Mouse (Mus musculus) liver, embryonic 14.5 days (tissue): ENCODE measurements around the gene Prl8a8. TPM values are rescaled to one million over a fixed set of nuclear protein-coding genes. Genes with fewer than 3 reads are reported as not detected.

Experiments used
- ATAC-seq: fragments of 200-750 bp; cut with Nextera tagmentation; 2 replicates; pipeline ENCODE4 v1.8.0; 2017; ENCODE audit warnings: moderate number of reproducible peaks, mild to moderate bottlenecking, moderate library complexity; ENCODE audit not compliant: insufficient read depth
- DNase-seq, 3 experiments: peaks; one replicate each; pipeline ENCODE4 v3.0.0-alpha.2; 2012 to 2013; ENCODE audit warnings: low read depth in 3 of 3, low spot score in 3 of 3
- H3K27ac ChIP-seq: fragments of 300-500 bp; sonication (generic); 2 replicates; pipeline ENCODE4 v1.5.1; 2014; ENCODE audit warnings: moderate library complexity, mild to moderate bottlenecking, control low read depth, inconsistent platforms
- H3K27me3 ChIP-seq: fragments of 300-500 bp; sonication (generic); 2 replicates; pipeline ENCODE4 v1.6.1; 2014; ENCODE audit warnings: mild to moderate bottlenecking, low read length, moderate library complexity; ENCODE audit not compliant: control insufficient read depth, insufficient read depth
- H3K36me3 ChIP-seq: fragments of 300-500 bp; sonication (generic); replicated peaks from 2 replicates; pipeline ENCODE4 v1.6.1; 2014; ENCODE audit warnings: low read depth; ENCODE audit not compliant: control insufficient read depth, insufficient read depth
- H3K4me1 ChIP-seq, 2 experiments: fragments of 200-500 bp in 1 of 2; fragments of 300-500 bp in 1 of 2; sonication (generic) in 1 of 2; replicated peaks; 2 replicates each; pipeline ENCODE4 v1.6.1; 2012 to 2014; ENCODE audit warnings: antibody characterized with exemption in 1 of 2, inconsistent platforms in 1 of 2, low read length in 1 of 2; ENCODE audit not compliant: control insufficient read depth in 2 of 2, insufficient read depth in 2 of 2
- H3K4me2 ChIP-seq: fragments of 300-500 bp; sonication (generic); 2 replicates; pipeline ENCODE4 v1.6.1; 2014; ENCODE audit warnings: low read depth, mild to moderate bottlenecking, control low read depth, moderate library complexity
- H3K4me3 ChIP-seq, 2 experiments: fragments of 200-500 bp in 1 of 2; fragments of 300-500 bp in 1 of 2; sonication (generic) in 1 of 2; 2 replicates each; pipeline ENCODE4 v1.5.1; 2012 to 2014; ENCODE audit warnings: low read depth in 2 of 2, low read length in 2 of 2, mild to moderate bottlenecking in 2 of 2, control low read depth in 1 of 2, inconsistent platforms in 1 of 2, moderate library complexity in 1 of 2; ENCODE audit not compliant: insufficient read depth in 1 of 2
- H3K9ac ChIP-seq: fragments of 300-500 bp; sonication (generic); replicated peaks from 2 replicates; pipeline ENCODE4 v1.6.1; 2014; ENCODE audit warnings: mild to moderate bottlenecking, control low read depth, moderate library complexity
- H3K9me3 ChIP-seq: fragments of 300-500 bp; sonication (generic); 2 replicates; pipeline ENCODE4 v1.6.1; 2016; ENCODE audit warnings: low read length, mixed read lengths; ENCODE audit not compliant: control insufficient read depth
- CTCF ChIP-seq: IDR thresholded peaks from 2 replicates; pipeline ENCODE4 v1.5.1; 2016; ENCODE audit warnings: antibody characterized with exemption, low read depth, control low read depth
- EP300 ChIP-seq: IDR thresholded peaks from 2 replicates; pipeline ENCODE4 v1.6.1; 2016; ENCODE audit warnings: antibody characterized with exemption, low read depth
- WGBS: fragments of 180-500 bp; shearing (Covaris S2); extraction: QIAGEN DNeasy Blood & Tissue Kit; methylation state at CpG from one replicate; pipeline ENCODE4 v1.1.7; 2014; ENCODE audit not compliant: insufficient replicate concordance; 5-methylcytosine and 5-hydroxymethylcytosine counted together
- polyA plus RNA-seq, 2 experiments: library from polyadenylated mRNA; depleted of rRNA in 1 of 2; stranded (reverse) in 1 of 2; unstranded in 1 of 2; fragments of >200 nt; fragmentation: Nextera tagmentation in 1 of 2; extraction: Ambion mirVana in 1 of 2; gene quantifications; 2 replicates each; pipeline versions ENCODE4 v1.2.1 to v1.2.3; 2012 to 2014

The Prl8a8 gene
- polyA plus RNA-seq (2012; rRNA removed) (not detected in 2 replicates), polyA plus RNA-seq (2014; fragmentation: Nextera tagmentation; extraction: Ambion mirVana) (not detected in 2 replicates)

DNA sequence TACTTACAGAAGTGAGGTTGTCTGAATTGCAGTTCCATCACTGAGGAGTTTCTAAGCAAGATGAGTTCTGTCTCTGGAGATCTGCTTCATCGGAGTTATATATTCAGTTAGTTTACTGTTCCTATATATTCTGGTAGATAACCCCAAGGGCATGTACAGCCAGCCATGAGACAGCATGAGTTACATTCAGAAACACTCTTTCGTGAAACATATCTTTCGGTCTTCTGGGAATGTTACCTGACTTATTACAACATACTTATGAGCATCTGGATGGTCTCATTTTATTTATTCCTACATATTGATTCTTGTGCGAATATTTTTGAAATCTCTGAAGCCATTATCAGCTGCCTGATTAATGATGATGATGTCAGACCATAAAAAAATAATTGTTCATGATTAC, at the start of gene Prl8a8:
Gene Prl8a8, minus strand, starts transcription at position 101 of the 400 bp plus-strand sequence.
- Histone ChIP-seq H3K4me3 (no peak within 1 kb of the TSS), H3K4me1 (no peaks in the 10 kb centered on the region), H3K36me3 (no peaks in the 10 kb centered on the region), H3K27me3 (no peaks in the 10 kb centered on the region), H3K9me3 (no peaks in the 10 kb centered on the region), H3K27ac (no peak within 1 kb of the TSS), H3K4me2 (no peak within 1 kb of the TSS), H3K9ac (no peak within 1 kb of the TSS)
- TF ChIP-seq CTCF: no peak
- 64% methylated on average over 4 of the region's 4 CpGs for WGBS
- no peak for DNase-seq
- ATAC-seq: no peak

DNA sequence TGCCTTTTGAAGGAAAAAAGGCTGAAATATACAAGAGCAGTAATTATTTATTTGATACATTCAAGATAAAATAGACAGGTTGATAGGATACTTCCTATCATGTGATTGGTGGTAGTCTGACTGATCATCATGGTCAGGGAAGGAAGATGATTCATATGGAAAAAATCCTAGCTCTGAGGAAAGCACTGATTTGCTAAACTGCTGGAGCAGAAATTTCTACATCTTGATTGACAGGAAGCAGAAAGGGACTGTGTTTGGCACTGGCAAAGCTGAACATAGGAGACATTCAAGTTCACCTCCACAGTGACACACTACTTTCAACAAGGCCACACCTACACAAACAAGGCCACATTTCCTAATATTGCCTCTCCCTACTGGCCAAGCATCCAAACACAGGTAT, 40.3 kb upstream of the Prl8a8 start:
- H3K4me2 ChIP-seq: no peak overlapping the region
- no peak for TF ChIP-seq EP300
- TF ChIP-seq CTCF: no peak
- no peaks in the 10 kb centered on the region for H3K4me1 ChIP-seq
- no peaks in the 10 kb centered on the region for H3K27me3 ChIP-seq
- DNase-seq: no peak
- H3K4me3 ChIP-seq: no peak overlapping the region
- no peaks in the 10 kb centered on the region for H3K9me3 ChIP-seq
- H3K36me3 ChIP-seq: no peaks in the 10 kb centered on the region
- H3K9ac ChIP-seq: no peak overlapping the region
- ATAC-seq: no peak
- no peak overlapping the region for H3K27ac ChIP-seq

DNA sequence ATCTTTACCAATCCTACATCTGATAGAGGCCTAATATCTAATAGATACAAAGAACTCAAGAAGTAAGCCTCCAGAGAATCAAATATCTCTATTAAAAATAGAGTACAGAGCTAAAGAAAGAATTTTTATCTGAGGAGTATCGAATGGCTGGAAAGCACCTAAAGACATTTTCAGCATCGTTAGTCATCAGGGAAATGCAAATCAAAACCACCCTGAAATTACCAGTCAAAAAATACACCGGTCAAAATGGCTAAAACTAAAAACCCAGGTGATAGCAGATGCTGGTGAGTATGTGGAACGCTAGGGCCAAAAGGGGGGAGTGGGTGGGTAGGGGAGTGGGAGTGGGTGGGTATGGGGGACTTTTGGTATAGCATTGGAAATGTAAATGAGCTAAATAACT, 10.1 kb upstream of the Prl8a8 start:
- no peaks in the 10 kb centered on the region for H3K36me3 ChIP-seq
- H3K4me1 ChIP-seq: no peaks in the 10 kb centered on the region
- H3K9me3 ChIP-seq: no peaks in the 10 kb centered on the region
- no peak for TF ChIP-seq EP300
- TF ChIP-seq CTCF: no peak
- 44% methylated on average over 4 of the region's 4 CpGs for WGBS
- H3K27me3 ChIP-seq: no peaks in the 10 kb centered on the region
- no peak overlapping the region for H3K9ac ChIP-seq
- no peak overlapping the region for H3K4me3 ChIP-seq
- ATAC-seq (no peak), DNase-seq (no peak)
- H3K27ac ChIP-seq: no peak overlapping the region
- no peak overlapping the region for H3K4me2 ChIP-seq

DNA sequence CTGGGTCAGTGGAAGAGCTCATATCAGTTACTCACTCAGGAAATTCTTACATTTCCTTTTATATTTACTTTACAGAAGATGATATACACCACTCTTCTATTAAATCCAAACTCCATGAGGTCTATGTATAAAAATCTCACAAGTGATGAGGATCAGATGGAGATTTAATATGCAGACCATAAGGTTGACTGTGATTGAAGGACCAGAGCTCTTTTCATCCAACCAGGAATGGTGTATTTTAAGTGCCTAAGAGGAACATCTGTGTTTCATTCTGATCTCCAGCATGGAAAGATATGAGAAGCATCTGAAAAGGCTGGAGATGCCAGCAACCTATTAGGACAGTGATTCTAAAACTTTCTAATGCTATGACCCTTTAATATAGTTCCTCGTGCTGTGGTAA, 5.4 kb downstream of the Prl8a8 start:
- no peak for DNase-seq
- WGBS: 62% methylated on average over 1 of the region's 1 CpGs
- Histone ChIP-seq H3K4me2 (no peak overlapping the region), H3K27ac (no peak overlapping the region), H3K9me3 (no peaks in the 10 kb centered on the region), H3K27me3 (no peaks in the 10 kb centered on the region), H3K36me3 (no peaks in the 10 kb centered on the region), H3K9ac (no peak overlapping the region), H3K4me3 (no peak overlapping the region), H3K4me1 (no peaks in the 10 kb centered on the region)
- TF ChIP-seq CTCF (no peak), EP300 (no peak)
- ATAC-seq: no peak

Other genes starting within 250 kb of the Prl8a8 start
- gene Prl6a1, start 200.6 kb downstream of the Prl8a8 start, polyA plus RNA-seq (2012; rRNA removed): not detected in 2 replicates
- gene Prl6a1, start 200.6 kb downstream of the Prl8a8 start, polyA plus RNA-seq (2014; fragmentation: Nextera tagmentation; extraction: Ambion mirVana): not detected in 2 replicates
- gene Prl8a2, start 167.5 kb downstream of the Prl8a8 start, polyA plus RNA-seq (2012; rRNA removed): not detected in 2 replicates
- not detected in 2 replicates for gene Prl8a2, start 167.5 kb downstream of the Prl8a8 start, polyA plus RNA-seq (2014; fragmentation: Nextera tagmentation; extraction: Ambion mirVana)
- not detected in 2 replicates for gene Prl2b1, start 122.4 kb downstream of the Prl8a8 start, polyA plus RNA-seq (2012; rRNA removed)
- not detected in 2 replicates for gene Prl2b1, start 122.4 kb downstream of the Prl8a8 start, polyA plus RNA-seq (2014; fragmentation: Nextera tagmentation; extraction: Ambion mirVana)
- not detected in 2 replicates for gene Prl8a6, start 74.5 kb downstream of the Prl8a8 start, polyA plus RNA-seq (2012; rRNA removed)
- not detected in 2 replicates for gene Prl8a6, start 74.5 kb downstream of the Prl8a8 start, polyA plus RNA-seq (2014; fragmentation: Nextera tagmentation; extraction: Ambion mirVana)
- not detected in 2 replicates for gene Prl8a9, start 51.4 kb upstream of the Prl8a8 start, polyA plus RNA-seq (2012; rRNA removed)
- gene Prl8a9, start 51.4 kb upstream of the Prl8a8 start, polyA plus RNA-seq (2014; fragmentation: Nextera tagmentation; extraction: Ambion mirVana): not detected in 2 replicates
- not detected in 2 replicates for gene Prl8a1, start 69.0 kb upstream of the Prl8a8 start, polyA plus RNA-seq (2012; rRNA removed)
- not detected in 2 replicates for gene Prl8a1, start 69.0 kb upstream of the Prl8a8 start, polyA plus RNA-seq (2014; fragmentation: Nextera tagmentation; extraction: Ambion mirVana)
- gene Prl7b1, start 97.4 kb upstream of the Prl8a8 start, polyA plus RNA-seq (2012; rRNA removed): not detected in 2 replicates
- gene Prl7b1, start 97.4 kb upstream of the Prl8a8 start, polyA plus RNA-seq (2014; fragmentation: Nextera tagmentation; extraction: Ambion mirVana): not detected in 2 replicates
- not detected in 2 replicates for gene Prl7a1, start 129.3 kb upstream of the Prl8a8 start, polyA plus RNA-seq (2012; rRNA removed)
- not detected in 2 replicates for gene Prl7a1, start 129.3 kb upstream of the Prl8a8 start, polyA plus RNA-seq (2014; fragmentation: Nextera tagmentation; extraction: Ambion mirVana)
- 0.02 TPM in 1 of 2 replicates, not detected in the other for gene Prl7a2, start 154.8 kb upstream of the Prl8a8 start, polyA plus RNA-seq (2012; rRNA removed)
- gene Prl7a2, start 154.8 kb upstream of the Prl8a8 start, polyA plus RNA-seq (2014; fragmentation: Nextera tagmentation; extraction: Ambion mirVana): not detected in 2 replicates
- not detected in 2 replicates for gene Prl7d1, start 203.5 kb upstream of the Prl8a8 start, polyA plus RNA-seq (2012; rRNA removed)
- gene Prl7d1, start 203.5 kb upstream of the Prl8a8 start, polyA plus RNA-seq (2014; fragmentation: Nextera tagmentation; extraction: Ambion mirVana): not detected in 2 replicates